Mouse (Mus musculus): ENCODE data around the gene Iqch. TPM values are rescaled to one million over a fixed set of nuclear protein-coding genes. Genes with fewer than 3 reads are reported as not detected.

Iqch gene
- total RNA-seq (2014; rRNA removed) (0.14 TPM in 1 of 2 replicates, not detected in the other), polyA plus RNA-seq (2015; fragmentation: Nextera tagmentation; extraction: Ambion mirVana) (0.12 and 0.20 TPM in 2 replicates)

- H3K27me3 ChIP-seq (ENCODE audit: insufficient read depth, low read length): no peaks in the 10 kb centered on the region
- ATAC-seq (ENCODE audit: low FRiP score): peak; percentile 98
- DNase-seq (ENCODE audit: low spot score): peak; percentile 97
- H3K9ac ChIP-seq (replicated peaks; ENCODE audit: low read length, poor library complexity, severe bottlenecking): peak within 1 kb of the TSS; percentile 86
- TF ChIP-seq CTCF (IDR thresholded peaks at IDR 0.05): peak; percentile 44
- WGBS: 2% methylated on average over 47 of the region's 70 CpGs
- H3K4me1 ChIP-seq (ENCODE audit: insufficient read depth, low read length): peaks cover 13% of the 10 kb centered on the region
- peak within 1 kb of the TSS; percentile 72 for H3K27ac ChIP-seq (ENCODE audit: low read depth, low read length)
- H3K4me3 ChIP-seq (ENCODE audit: low read depth, low read length): peak within 1 kb of the TSS; percentile 86
- no peaks in the 10 kb centered on the region for H3K9me3 ChIP-seq (ENCODE audit: low read length)
- no peaks in the 10 kb centered on the region for H3K36me3 ChIP-seq (ENCODE audit: insufficient read depth, low read length)
- peak within 1 kb of the TSS; percentile 69 for H3K4me2 ChIP-seq (ENCODE audit: low read depth, low read length, poor library complexity, severe bottlenecking)
These were observed at the start of gene Iqch, which contains the start of gene Aagab for GRCm38 (mm10) chr9:63602043-63602939. Iqch (minus strand) TSS chr9:63602493. Aagab (plus strand) TSS chr9:63602660.

GRCm38 (mm10) chr9:63651594-63651993, 49.3 kb upstream of the Iqch start:
- Histone ChIP-seq H3K4me3 (ENCODE audit: low read depth, low read length) (no peak overlapping the region), H3K27me3 (ENCODE audit: insufficient read depth, low read length) (no peaks in the 10 kb centered on the region), H3K9me3 (ENCODE audit: low read length) (no peaks in the 10 kb centered on the region), H3K27ac (ENCODE audit: low read depth, low read length) (no peak overlapping the region), H3K36me3 (ENCODE audit: insufficient read depth, low read length) (no peaks in the 10 kb centered on the region), H3K9ac (replicated peaks; ENCODE audit: low read length, poor library complexity, severe bottlenecking) (no peak overlapping the region), H3K4me2 (ENCODE audit: low read depth, low read length, poor library complexity, severe bottlenecking) (no peak overlapping the region), H3K4me1 (ENCODE audit: insufficient read depth, low read length) (no peaks in the 10 kb centered on the region; the same call in 1 of the 2 replicates)
- ATAC-seq (ENCODE audit: low FRiP score): no peak
- TF ChIP-seq CTCF (IDR thresholded peaks at IDR 0.05): no peak
- no peak for DNase-seq (ENCODE audit: low spot score)
- WGBS: 70% methylated on average over 11 of the region's 11 CpGs

- DNase-seq (ENCODE audit: low spot score): no peak
- 66% methylated on average over 14 of the region's 14 CpGs for WGBS
- no peaks in the 10 kb centered on the region for H3K9me3 ChIP-seq (ENCODE audit: low read length)
- TF ChIP-seq CTCF (IDR thresholded peaks at IDR 0.05): no peak
- H3K36me3 ChIP-seq (ENCODE audit: insufficient read depth, low read length): no peaks in the 10 kb centered on the region
- H3K27me3 ChIP-seq (ENCODE audit: insufficient read depth, low read length): no peaks in the 10 kb centered on the region
- H3K27ac ChIP-seq (ENCODE audit: low read depth, low read length): no peak overlapping the region
- H3K4me1 ChIP-seq (ENCODE audit: insufficient read depth, low read length): no peaks in the 10 kb centered on the region; the same call in 1 of the 2 replicates
- no peak overlapping the region for H3K4me2 ChIP-seq (ENCODE audit: low read depth, low read length, poor library complexity, severe bottlenecking)
- ATAC-seq (ENCODE audit: low FRiP score): no peak
- no peak overlapping the region for H3K4me3 ChIP-seq (ENCODE audit: low read depth, low read length)
- H3K9ac ChIP-seq (replicated peaks; ENCODE audit: low read length, poor library complexity, severe bottlenecking): no peak overlapping the region
These were observed 48.6 kb upstream of the Iqch start for GRCm38 (mm10) chr9:63650905-63651304.

- peak; percentile 54 for TF ChIP-seq CTCF (IDR thresholded peaks at IDR 0.05)
- 88% methylated on average over 8 of the region's 8 CpGs for WGBS
- no peaks in the 10 kb centered on the region; the same call in 1 of the 2 replicates for H3K4me1 ChIP-seq (ENCODE audit: insufficient read depth, low read length)
- no peaks in the 10 kb centered on the region for H3K36me3 ChIP-seq (ENCODE audit: insufficient read depth, low read length)
- H3K4me3 ChIP-seq (ENCODE audit: low read depth, low read length): no peak overlapping the region
- DNase-seq (ENCODE audit: low spot score) (no peak), ATAC-seq (ENCODE audit: low FRiP score) (no peak)
- H3K27me3 ChIP-seq (ENCODE audit: insufficient read depth, low read length): no peaks in the 10 kb centered on the region
- no peak overlapping the region for H3K4me2 ChIP-seq (ENCODE audit: low read depth, low read length, poor library complexity, severe bottlenecking)
- H3K9me3 ChIP-seq (ENCODE audit: low read length): no peaks in the 10 kb centered on the region
- H3K27ac ChIP-seq (ENCODE audit: low read depth, low read length): no peak overlapping the region
- H3K9ac ChIP-seq (replicated peaks; ENCODE audit: low read length, poor library complexity, severe bottlenecking): no peak overlapping the region
These were observed 47.7 kb upstream of the Iqch start for GRCm38 (mm10) chr9:63649841-63650545.

GRCm38 (mm10) chr9:63648520-63648918, 46.2 kb upstream of the Iqch start:
- H3K9ac ChIP-seq (replicated peaks; ENCODE audit: low read length, poor library complexity, severe bottlenecking): no peak overlapping the region
- H3K4me3 ChIP-seq (ENCODE audit: low read depth, low read length): no peak overlapping the region
- no peaks in the 10 kb centered on the region for H3K9me3 ChIP-seq (ENCODE audit: low read length)
- no peaks in the 10 kb centered on the region; the same call in 1 of the 2 replicates for H3K4me1 ChIP-seq (ENCODE audit: insufficient read depth, low read length)
- DNase-seq (ENCODE audit: low spot score): no peak
- no peak for ATAC-seq (ENCODE audit: low FRiP score)
- WGBS: 86% methylated on average over 9 of the region's 9 CpGs
- no peak overlapping the region for H3K4me2 ChIP-seq (ENCODE audit: low read depth, low read length, poor library complexity, severe bottlenecking)
- TF ChIP-seq CTCF (IDR thresholded peaks at IDR 0.05): no peak
- no peaks in the 10 kb centered on the region for H3K27me3 ChIP-seq (ENCODE audit: insufficient read depth, low read length)
- H3K27ac ChIP-seq (ENCODE audit: low read depth, low read length): no peak overlapping the region
- H3K36me3 ChIP-seq (ENCODE audit: insufficient read depth, low read length): no peaks in the 10 kb centered on the region
